Mouse (Mus musculus) spleen, postnatal 0 days (tissue): ENCODE measurements around the gene Gpr157. TPM values are rescaled to one million over a fixed set of nuclear protein-coding genes. Genes with fewer than 3 reads are reported as not detected.

Source experiments
- microRNA counts: library from miRNA; unstranded; fragments of <30 nt; microRNA quantifications from one replicate; lab custom pipeline; 2015
- polyA plus RNA-seq: library from polyadenylated mRNA; unstranded; fragments of >200 nt; fragmentation: Nextera tagmentation; extraction: Ambion mirVana; gene quantifications from 2 replicates; pipeline ENCODE4 v1.2.1, GENCODE M21; 2015

Gpr157 gene
- 0.34 and 0.45 TPM in 2 replicates for polyA plus RNA-seq

DNA sequence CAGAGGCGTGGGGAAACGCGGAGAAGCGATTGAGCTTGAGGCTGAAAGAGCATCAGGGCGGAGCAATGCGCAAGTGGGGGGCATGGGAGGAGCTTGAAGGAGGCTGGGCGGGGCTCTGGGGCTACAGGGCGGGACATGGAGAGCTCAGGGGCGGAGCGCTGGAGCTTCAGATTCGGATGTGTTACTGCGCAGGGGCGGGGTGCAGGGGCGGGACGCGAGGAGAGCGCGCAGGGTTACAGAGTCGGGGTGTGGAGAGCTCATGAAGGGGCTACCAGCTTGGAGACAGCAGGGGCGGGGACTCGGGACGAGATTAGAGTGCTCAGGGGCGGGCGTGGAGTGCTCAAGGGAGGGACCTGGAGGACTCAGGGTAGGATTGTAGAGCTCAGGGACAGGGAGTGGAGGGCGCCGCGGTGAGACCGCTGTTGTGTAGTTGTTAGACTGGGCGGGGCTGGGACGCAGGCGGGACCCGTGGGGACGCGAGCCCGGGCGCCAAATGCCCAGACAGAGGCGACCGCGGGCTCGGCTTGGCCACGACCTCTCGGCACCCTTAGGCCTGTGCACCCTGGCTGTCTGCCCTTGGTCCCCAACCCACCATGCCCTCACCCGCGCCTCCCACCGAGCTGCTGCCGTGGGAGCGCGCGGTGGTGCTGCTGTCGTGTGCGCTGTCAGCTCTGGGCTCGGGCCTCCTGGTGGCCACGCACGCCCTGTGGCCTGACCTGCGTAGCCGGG lies at the start of gene Gpr157:
Gpr157 (plus strand) TSS at position 205 of the 729 bp plus-strand sequence.

DNA sequence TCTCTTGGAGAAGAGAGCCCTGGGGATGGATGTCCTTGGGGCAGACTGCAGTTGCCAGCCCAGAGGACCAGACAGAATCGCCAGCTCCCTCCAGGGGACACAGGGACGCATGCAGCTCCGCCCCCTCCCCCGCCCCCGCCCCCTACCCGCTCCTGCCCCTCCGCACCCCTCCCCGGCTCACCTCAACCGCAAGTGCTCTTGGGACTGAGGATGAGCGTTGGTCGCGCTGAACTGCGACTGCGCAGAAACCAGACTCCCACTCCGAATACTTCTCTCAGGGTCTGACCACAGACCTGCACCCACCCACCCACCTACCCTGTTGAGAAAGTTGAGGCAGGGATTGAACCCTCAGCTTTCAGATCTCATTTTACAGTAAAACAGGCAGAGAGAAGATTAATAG lies 31.9 kb downstream of the Gpr157 start, which contains the start of gene Slc2a5:
Slc2a5 (plus strand) TSS at position 229 of the 400 bp plus-strand sequence.

MicroRNA genes within 50 kb of the gene (microRNA counts, 519-probe panel; counts per million panel counts)
- microRNA mmu-miR-34a (lab: Ali Mortazavi, UCI), result 88.3 counts per million

Other genes with a start within 250 kb of the Gpr157 start
- 5.7 and 6.3 TPM in 2 replicates for gene Spsb1, start 132.3 kb upstream of the Gpr157 start, polyA plus RNA-seq
- 7.3 and 8.2 TPM in 2 replicates for gene H6pd, start 78.3 kb upstream of the Gpr157 start, polyA plus RNA-seq
- 0.05 and 0.11 TPM in 2 replicates for gene Slc2a5, start 31.9 kb downstream of the Gpr157 start, polyA plus RNA-seq
- not detected in 2 replicates for gene Slc2a7, start 61.6 kb downstream of the Gpr157 start, polyA plus RNA-seq
- not detected in 2 replicates for gene Car6, start 114.0 kb downstream of the Gpr157 start, polyA plus RNA-seq
- gene Eno1, start 149.4 kb downstream of the Gpr157 start, polyA plus RNA-seq, result 427 and 446 TPM in 2 replicates
- 11.9 and 13.7 TPM in 2 replicates for gene Rere, start 194.3 kb downstream of the Gpr157 start, polyA plus RNA-seq